Mouse (Mus musculus): ENCODE results near the gene Cdh13.

DNA sequence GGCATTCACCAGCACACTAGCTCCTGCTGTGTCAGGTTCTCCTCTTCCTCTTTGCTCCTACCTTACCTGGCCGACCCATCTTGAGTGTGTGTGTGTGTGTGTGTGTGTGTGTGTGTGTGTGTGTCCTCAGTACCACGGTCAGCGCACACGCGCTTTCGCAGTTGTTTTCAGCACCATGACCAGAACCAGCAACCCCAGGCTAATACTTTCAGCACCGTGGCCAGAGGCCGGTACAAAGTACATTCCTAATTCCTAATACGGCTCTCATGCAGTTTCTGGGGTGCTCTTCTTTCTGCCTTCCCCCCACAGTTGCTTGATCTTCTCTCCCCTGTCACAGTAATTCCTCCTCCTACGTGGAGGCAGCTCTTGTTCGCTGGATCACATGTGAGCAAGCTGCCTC lies 975.1 kb downstream of the Cdh13 start:
- TF ChIP-seq CTCF (IDR thresholded peaks at IDR 0.05; ENCODE audit: low read depth) = no peak
- no peak for TF ChIP-seq EP300 (optimal IDR thresholded peaks at IDR 0.05)

All from stomach, postnatal 0 days (tissue).